Mouse (Mus musculus) brain, embryonic 18.5 days (tissue): ENCODE results near the gene Gm5795.
"Not testable (repeated sequence)": the region's sequence is repeated elsewhere in the genome, so short reads cannot be mapped to it uniquely, and the experiment has no call there.

Experiments used
- DNase-seq: peaks from one replicate; pipeline ENCODE4 v3.0.0-alpha.2; 2012; ENCODE audit warnings: low read depth, low spot score

The Gm5795 gene

GRCm38 (mm10) chr14:3187955-3188354 is at the start of gene Gm5795:
Gene Gm5795, plus strand, starts transcription at chr14:3188255.
- not testable (repeated sequence) for DNase-seq

DNA sequence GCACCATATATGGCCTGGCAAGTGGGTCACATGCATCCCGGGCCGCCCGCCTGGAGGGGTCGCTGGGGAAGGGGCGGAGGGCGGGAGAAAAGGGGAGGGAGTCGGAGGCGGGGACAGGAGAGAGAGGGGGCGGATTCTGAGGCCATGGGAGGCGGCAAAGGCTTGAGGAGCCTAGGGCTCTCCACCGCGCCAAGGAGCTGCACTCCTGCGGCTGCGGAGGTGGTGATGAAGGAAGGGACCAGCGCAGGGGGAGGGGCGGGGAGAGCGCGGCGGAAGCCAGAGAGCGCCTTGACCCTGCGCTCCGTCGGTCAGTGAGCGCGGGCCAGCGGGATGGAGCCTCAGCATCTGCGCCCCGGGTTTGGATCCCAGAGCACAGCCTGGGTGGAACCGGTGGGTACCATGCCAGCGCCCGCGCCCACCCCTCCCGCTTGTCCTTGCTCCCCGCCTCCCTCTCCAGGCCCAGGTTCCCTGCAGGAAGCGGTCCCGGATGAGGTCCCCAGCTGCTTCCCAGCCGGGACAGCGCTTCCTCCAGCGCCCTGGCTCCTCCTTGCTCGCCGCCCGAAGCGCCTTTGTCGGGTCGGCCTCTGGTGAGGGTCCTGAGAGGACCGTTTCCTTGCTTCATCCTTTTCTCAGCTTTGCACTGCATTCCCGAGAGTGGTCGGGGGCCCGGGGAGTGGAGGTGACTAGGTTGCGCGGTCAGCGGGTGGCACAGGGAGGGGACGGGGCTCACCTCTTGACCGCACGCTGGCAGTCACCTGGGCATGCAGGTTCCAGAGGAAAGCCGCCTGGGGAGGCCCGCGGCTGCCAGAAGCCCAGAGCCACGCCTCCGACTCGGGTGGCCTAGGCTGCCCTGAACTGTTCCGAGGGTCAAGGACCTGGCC is 20.5 kb downstream of the Gm5795 start, which contains the start of gene D830030K20Rik:
Gene D830030K20Rik, plus strand, starts transcription at position 217 of the 881 bp plus-strand sequence.
- DNase-seq = not testable (repeated sequence)

GRCm38 (mm10) chr14:3209367-3209766 is 21.3 kb downstream of the Gm5795 start:
- DNase-seq = not testable (repeated sequence)
